Mouse (Mus musculus): ENCODE measurements at regions not wholly inside any gene's neighbourhood (a gene's known extent, or its start where the extent isn't known, plus 50 kb on each side); places are given as distances from the start of the nearest gene placed in this dataset.

DNA sequence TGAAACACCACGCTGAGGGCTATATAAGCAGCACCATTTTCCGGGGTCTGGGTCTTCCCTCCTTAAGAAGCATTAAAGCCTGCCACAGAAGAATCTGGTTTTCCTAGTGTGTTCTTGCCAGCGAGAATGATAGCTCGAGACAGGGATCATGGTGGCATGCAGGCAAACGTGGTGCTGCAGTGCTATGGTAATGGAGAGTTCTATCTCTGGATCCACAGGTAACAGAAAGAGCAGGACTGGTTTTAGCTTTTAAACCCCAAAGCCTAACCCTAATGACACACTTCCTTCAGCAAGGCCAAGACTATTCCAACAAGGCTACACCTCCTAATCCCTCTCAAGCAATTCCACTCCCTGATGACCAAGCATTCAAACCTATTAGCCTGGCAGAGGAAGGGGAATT is 123.5 kb upstream of the Fgf14 start:
- TF ChIP-seq CTCF (IDR thresholded peaks at IDR 0.05; ENCODE audit: low read depth) (no peak), EP300 (IDR thresholded peaks at IDR 0.05; ENCODE audit: low read depth) (no peak)

All from liver, postnatal 0 days (tissue).